Mouse (Mus musculus): ENCODE measurements around the gene Metrn. TPM values are rescaled to one million over a fixed set of nuclear protein-coding genes. Genes with fewer than 3 reads are reported as not detected.
"Not testable (repeated sequence)": the region's sequence is repeated elsewhere in the genome, so short reads cannot be mapped to it uniquely, and the experiment has no call there.

Gene Metrn
- polyA plus RNA-seq, 1 experiment from 2014 or later: 71.6 TPM

DNA sequence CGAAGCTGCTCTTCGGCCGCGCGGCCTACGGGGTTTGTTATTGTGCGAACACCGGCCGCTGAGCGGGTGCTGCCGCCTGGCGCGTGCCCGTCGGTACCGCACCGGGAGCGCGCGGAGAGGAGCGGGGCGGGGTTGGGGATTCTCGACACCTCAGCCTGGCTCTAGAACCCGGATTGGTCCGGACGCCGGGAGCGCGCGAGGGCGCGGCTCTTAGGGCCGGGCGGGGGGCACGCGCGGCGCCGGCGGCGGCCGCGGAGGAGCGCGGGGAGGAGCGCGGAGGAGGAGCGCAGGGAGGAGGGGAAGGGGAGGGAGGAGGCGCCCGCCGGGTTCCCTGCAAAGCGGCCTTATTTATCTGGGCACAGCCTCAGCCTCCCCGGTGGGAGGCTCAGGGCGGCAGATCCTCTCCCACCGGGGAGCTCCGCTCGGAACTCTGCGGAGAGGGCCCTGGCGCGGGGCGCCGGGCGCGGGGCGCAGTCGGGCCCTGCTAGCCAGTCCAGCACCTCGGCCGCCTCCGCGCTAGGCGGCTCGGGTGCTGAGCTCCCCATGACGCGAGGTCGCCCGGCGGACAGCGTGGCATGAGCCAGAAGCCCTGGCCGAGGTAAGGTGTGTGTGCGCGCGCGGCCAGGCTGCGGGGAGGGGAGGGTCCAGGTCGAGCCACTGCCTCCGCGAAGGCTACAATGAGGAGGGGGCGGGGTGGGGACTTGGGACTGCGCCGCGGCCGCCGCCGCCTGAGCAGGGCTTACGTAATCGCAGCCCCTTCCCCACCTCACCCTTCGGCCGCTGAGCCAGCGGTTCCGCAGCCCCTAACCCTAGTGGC is 12.1 kb upstream of the Metrn start, which contains the start of gene Fbxl16:
TSS of gene Fbxl16 (plus strand) at position 297 of the 817 bp plus-strand sequence.
- no peak for DNase-seq (ENCODE audit: low spot score)

DNA sequence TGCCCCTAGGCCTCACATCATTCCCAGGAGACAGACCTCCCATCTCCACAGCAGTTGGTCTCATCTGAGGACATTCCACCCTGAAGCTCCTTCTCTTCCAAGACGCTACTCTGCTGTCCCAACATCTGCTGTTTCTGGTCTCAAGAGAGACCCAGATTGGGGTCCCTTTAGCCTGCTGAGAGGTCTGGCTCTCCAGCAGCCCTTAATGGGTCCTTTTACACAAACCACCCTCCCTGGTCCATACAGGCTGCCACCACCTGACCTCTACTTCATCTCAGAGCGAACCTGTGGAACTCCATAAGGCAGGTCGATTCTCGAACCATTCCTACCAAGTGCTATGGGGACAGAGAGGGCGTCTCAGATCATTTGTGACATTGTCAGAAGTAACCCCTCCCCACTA is 11.1 kb upstream of the Metrn start:
- DNase-seq (ENCODE audit: low spot score): no peak

DNA sequence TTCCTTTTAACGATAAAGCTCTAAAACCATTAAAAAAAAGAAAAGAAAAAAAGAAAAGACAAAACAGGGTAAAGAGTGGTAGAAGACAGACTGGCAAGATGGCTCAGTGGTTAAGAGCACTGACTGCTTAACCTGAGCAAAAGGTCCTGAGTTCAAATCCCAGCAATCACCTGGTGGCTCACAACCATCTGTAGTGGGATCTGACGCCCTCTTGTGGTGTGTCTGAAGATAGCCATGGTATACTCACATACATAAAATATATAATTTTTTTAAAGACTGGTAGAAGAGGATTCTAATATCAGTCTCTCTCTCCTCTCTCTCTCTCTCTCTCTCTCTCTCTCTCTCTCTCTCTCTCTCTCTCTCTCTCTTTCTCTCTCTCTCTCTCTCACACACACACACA is 10.5 kb upstream of the Metrn start:
- not testable (repeated sequence) for DNase-seq (ENCODE audit: low spot score)

DNA sequence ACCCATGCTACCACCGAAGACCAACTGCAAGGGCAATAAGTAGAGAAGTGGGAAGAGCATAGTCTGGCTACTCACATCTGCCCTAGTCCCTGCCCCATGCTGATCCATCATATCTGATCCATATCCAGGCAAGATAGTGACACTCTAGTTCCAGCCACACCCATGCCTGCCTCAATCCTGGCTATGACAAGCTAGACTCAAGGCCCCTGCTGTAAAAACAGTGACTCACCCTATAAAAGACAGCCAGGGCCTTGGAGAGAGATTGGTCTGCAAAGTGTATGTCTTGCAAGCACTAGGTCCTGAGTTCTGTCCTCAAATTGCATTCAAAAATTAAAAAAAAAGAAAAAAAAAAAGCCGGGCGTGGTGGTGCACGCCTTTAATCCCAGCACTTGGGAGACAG is 9.6 kb upstream of the Metrn start:
- DNase-seq (ENCODE audit: low spot score): no peak

DNA sequence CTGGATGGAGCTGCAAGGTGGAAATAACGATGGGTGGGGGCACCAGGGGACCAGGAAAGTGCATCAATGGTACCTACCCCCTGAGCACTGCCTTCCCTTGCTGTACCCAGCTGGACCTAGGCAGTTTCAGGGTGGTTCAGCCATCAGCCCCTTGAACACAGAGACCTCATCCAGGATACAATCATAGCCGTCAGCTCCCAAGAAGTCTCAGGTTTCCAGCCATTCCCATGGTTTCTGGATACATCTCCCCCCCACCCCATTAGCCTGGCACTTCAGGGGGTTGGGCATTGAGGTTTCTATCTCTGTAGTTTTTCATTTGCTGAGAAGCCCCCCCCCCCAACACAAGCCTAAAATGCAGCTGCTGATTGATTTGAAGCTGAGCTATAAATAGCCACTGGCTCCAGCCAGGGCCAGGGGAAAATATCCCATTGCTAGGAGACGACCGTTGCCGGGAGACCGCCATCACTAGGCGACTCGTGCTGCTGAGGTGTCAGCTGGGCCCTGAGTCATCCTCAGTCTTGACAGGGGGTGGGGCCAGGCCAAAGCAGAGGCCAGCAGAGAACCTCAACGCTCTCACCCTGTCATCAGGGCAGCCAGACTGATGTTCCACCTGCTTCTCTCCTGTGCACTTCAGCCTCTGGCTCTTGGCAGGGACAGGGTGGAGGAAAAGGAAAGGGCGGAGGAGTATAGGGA is 6.0 kb upstream of the Metrn start:
- no peak for DNase-seq (ENCODE audit: low spot score)

DNA sequence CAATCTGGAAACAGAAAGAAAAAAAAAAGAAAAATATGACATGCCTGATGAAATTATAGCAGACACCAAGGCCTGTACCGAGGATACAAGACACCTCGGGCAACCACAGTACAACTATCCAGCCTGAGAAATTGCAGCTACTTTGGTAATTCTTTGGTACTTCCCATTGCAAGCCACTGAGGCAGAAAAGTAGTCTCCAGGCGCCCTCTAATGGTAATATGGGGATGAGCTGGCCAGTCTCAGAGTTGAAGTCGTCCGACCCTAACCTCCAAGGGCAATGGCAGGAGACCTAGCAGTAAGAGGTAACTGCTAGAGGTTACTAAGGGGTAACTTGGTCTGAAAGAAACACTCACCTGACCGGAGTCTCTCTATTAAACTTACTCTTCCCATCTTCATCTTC is 4.1 kb upstream of the Metrn start:
- DNase-seq (ENCODE audit: low spot score): peak; percentile 82

DNA sequence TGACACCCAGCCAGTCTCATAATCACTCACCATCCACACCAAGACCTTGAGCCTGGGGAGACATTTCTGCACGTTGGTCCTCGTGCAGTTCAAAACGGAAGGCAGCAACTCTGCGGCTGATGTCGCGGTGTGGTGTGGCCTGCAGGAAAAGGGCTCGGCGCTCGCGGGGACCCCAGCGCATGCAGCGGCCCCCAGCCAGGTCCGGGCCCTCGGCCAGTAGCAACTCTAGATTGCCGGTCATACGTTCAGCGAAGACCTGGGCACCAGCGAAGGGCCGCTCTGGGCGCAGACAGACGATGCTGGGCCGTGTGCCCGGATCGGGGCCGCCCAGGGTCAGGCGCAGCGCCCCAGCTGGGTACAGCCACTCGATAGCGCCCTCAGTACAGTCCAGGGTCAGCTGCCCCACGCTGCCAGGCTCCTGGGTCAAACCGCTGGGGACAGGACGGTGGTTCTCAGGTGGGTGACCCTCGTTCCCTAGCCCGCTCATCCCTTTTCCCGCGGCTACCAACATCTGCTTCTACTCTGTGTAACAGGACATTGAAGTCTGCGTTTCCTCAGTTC is 645 bp downstream of the Metrn start:
- DNase-seq (ENCODE audit: low spot score): no peak

DNA sequence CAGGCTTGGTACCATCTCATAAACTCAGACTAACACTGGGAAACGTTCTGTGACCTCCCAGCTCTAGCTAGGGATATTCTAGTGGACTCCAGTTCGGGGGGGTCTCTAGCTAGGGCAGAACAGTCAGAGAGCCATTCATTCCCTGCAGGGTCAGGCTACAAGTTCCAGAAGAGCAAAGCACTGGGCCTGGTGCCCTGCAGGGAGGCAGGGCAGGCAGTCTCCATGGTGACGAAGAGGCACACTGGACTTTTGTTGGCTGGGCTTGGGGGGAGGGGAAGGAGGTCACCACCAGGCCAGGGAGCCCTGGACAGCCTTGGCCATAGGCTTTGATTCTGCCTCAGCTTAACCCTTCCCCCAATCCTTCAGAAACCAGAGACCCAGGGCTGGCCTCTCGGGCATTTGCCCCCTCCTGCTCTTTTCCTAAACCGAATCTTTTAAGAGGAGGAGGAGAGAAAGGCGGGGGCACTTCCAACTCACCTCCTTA is 1.3 kb downstream of the Metrn start, which contains the start of gene AC134908.4:
TSS of gene AC134908.4 (minus strand) at position 51 of the 484 bp plus-strand sequence.
- DNase-seq (ENCODE audit: low spot score): no peak

DNA sequence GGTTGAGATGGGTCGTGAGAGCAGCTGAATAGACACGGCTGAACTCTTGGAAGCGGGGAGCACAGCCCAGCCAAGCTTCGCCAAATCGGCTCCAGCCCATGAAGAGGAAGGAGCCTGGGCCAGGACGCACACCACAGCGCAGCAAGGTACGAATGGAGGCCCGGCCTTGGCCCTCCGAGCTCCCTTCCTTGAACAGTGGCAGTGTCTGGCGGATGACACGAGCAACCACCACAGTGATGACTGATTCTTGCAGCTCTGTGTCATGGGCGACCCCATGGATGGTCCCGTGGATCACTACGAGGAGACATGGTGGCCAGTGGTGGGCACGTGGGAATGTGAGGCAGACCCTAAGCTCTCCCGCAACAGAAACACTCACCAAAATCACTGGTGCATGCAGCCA is 1.9 kb downstream of the Metrn start:
- no peak for DNase-seq (ENCODE audit: low spot score)

DNA sequence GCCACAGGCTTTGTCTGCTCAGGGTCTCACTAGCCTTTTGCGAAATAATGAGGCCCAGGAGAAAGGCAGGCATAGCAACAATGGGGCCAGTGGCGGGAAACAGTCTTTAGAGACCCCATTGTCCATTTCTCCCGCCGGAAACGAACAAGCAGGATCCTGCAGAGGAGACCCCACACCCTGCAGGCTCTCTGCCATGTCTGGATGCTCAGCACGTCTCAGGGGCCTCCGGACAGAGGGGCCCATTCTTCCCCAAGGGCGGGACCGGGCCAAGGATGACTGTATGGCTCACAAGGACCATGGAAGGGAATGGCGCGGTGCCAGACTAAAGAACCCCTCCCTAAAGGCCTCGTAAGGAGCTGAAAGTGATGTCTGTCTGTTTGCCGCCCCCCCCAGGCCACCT is 2.7 kb downstream of the Metrn start:
- DNase-seq (ENCODE audit: low spot score): no peak

DNA sequence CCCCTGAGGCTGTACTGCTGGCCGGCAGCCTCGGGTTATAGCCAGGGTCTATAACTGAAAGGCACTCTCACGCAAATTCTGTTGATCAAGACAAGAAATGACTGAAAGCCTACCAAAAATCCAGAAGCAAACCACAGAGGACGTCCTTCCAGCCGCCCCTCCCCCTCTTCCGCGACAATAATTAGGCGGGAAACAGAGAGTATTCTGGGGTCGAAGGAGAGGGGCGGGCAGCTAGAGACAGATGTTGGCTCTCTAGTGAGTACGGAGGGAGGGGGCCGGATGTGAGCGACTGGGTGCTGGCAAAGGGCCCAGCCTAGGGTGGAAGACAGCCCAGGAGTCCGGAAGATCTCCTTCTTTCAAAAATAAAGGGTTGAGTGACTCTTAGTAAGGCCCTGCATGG is 4.3 kb downstream of the Metrn start, which contains the start of gene Fam173a:
TSS of gene Fam173a (minus strand) at position 287 of the 400 bp plus-strand sequence.
- DNase-seq (ENCODE audit: low spot score): peak; percentile 87

DNA sequence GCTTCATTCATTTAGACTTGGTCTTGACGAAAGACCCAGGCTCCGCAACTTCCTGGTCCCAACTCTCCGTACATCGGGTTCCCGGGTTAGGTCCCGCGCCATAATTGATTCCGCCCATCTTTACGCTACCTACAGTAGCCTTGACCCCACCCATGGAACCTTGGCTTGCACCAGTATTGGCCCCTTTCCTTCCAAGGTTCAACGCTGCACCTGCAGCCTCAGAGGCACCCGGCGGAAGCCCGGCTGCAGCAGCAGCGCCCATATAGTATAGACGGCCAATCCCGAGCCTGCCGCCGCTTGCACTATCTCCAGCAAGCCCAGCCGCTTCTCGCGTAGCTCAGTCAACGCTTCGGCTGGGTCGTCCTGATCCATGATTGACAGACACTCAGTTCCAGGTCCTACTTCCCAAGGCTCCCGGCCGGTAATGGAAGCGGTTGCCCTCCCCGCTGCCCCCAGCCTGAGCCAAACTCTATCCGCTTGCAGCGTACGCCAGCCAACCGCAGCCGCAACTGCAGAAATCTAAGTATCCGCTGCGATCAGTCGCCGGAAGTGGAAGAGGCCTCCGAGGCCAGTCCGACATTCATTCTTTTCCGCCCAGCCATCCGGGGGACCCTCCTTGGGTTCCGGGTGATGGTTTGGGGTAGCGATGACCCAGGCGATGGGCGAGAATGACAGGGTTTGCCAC is 5.0 kb downstream of the Metrn start:
- DNase-seq (ENCODE audit: low spot score): peak; percentile 87

DNA sequence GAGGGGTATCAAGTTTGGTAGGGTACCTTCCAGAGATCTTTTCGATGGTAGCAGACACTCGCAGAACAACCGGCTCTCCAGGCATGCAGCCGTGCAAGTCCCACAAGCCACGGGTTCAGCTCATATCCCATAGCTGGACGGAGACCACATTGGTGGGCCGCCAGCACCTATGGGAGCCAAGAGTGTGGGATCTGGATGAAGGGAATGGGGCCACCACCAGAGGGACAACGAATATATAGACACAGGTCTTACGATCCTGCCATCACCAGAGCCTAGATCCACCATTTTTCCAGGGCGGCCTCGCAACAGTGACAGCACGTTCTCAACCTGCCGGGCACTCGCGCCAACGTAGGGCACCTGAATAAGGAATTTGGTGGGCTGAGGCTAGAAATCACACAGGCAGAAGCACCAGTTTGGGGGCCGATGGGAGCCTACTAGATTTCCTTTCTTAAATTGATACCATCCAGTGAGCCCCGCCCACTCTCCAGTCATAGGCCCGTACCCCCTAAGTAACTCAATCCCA is 5.6 kb downstream of the Metrn start:
- no peak for DNase-seq (ENCODE audit: low spot score)

DNA sequence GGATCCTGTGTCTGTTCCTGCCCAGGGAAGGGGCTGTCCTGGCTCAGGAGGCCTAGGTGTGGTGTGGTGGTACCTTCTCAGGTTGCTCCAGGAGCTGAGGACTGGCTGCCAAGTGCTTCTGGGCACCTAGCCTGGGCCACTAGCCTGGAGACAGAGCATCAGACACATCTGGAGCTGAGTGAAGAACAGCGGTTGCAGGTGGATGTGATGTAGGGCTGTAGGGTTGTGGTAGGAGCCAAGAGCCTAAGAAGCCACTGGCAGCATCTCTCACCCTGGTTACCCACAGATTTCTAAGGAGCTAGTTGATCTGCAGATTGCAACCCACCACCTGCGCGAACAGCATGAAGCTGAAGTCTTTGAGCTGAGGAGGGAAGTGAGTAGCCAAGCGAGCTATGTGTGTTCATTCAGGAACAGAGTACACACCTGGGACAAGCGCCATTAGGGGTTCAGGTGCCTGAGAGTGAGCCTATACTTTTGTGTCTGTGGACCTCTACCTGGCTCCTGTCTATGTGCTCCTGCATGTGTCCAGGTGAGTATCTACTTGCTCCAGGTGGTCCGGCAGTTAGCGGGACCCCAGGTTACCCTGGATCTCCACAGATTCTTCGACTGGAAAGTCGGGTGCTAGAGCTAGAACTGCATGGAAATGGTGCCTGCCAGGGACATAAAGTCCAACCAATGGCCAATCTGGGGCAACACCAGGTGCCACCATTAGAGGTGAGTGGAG is 10.0 kb downstream of the Metrn start:
- DNase-seq (ENCODE audit: low spot score): no peak

DNA sequence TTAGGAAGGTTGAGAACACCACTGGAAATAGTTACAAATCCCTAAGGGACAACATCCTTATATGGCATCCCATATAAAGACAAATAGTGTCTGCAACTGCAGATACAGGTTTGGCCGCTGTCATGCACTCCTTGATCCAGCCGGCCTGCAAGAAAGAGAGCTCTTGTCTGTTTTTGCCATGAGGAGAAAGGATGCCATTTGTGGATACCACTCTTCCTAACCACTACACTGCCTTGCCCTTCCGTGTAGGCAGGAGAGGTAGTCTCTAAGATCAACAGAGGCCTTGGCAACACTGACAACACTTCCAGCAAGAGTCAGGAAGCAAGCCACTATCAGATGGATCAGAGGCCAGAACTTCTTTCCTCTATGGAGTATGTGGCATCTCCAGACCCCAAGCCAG is 10.7 kb downstream of the Metrn start, which contains the start of gene Ccdc78:
TSS of gene Ccdc78 (plus strand) at position 301 of the 400 bp plus-strand sequence.
- no peak for DNase-seq (ENCODE audit: low spot score)

DNA sequence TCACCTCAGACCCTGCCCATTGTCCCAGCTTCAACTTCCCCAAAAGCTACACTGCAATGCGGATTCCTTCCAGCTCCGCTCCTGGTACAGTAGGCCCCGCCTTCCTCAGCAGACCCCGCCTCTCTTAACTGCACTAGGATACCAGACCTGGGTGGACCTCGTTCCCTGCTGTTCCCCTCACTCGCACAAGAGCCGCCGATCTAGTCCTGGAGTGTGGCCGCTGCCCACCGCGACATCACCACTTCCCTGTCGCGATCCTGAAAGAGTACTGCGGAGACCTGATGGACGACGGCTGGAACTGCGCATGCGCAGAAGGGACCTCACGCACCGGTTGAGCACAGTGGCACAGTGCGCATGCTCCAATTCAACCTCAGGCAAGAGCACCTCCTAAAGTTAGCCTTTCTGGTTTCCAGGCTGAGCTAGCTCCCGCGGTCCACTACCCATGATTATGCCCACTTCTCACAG is 11.6 kb downstream of the Metrn start, which contains the start of gene Haghl:
TSS of gene Haghl (minus strand) at position 393 of the 465 bp plus-strand sequence.
- DNase-seq (ENCODE audit: low spot score): peak; percentile 97

DNA sequence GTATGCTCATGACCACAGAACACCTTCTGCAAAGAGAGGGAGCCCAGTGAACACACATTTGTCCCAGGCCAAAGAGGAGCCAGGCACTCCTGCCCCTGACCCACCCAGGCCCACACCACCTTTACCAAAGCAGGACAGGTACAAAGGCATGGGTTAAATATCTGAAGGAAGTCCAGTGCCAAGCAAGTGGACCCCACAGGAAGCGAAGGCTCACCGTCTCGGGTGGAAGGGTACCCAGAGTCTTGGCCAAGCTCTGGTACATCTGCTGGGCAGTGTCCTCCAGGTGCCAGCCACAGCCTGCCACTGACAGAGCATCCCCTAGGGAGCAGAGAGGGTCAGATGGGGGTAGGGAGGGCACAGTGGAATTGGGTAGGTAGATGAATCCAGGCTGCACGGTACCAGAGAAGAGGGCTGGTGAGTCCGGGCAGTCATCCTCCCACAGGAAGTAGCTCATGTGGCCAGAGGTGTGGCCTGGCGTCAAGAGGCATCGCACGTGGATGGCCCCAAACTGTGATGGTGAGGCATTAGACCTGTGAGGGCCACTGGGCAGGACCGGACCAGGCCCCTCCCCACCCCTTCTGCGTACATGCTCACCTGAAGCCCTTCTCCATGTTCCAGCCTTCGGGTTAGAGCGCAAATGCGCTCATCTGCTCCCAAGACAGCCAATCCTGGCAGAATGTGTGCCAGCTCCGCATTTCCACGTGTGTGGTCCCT is 12.9 kb downstream of the Metrn start:
- DNase-seq (ENCODE audit: low spot score): no peak

DNA sequence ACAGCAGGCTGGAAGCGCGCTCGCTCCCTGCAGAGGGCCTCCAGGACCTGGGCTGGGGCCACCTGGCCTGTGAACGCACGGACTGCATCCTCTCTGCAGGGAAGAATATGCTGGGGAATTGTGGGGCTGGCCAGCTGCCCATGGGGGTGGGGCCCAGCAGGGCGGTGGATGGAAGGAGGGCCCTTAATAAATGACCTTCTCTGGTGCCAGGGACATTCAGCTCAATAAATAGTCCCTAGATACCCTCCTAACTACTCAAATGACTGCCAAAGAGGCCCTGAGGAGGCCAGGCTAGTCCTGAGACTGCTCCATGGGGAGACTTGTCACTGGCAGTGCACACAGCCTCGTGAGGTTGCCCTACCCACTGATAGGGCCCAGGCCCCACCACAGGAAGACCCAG is 13.8 kb downstream of the Metrn start:
- DNase-seq (ENCODE audit: low spot score): no peak

DNA sequence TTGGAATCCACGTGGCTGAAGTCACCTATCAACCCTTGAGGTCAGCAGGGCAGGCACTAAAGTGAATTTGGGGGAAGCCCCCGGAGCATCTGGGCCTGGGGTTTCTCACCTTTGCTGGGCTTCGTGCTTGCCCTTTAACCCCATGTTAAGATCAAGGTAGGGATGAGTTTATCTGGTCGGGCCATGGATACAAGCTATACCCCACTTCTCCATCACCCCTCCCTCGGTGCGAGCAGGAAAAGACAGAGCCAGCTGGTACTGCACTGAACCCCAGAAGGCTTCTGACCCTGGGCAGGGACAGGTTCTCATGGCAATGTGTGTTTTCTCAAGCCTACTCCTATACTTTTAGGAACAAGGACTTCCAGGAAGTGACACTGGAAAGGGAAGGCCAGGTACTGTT is 15.6 kb downstream of the Metrn start:
- no peak for DNase-seq (ENCODE audit: low spot score)

DNA sequence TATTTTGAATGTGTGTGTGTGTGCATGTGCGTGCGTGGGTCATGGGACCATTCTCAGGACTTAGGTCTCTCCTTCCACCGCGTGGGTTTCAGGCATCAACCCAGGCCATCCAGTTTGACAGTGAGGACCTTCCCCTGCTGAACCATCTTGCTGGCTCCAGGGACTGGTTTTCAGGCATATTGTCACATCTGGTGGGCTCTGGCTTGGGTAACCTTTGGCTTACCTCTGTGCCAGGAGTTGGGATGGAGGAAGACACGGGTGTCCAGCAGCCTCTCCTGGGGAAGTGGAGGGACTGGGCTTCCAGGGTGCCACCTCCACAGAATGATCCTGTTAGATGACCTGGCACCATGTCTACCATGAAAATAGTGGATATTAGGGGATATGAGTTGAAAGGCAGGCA is 19.0 kb downstream of the Metrn start:
- DNase-seq (ENCODE audit: low spot score): no peak
